Mouse (Mus musculus) megakaryocyte, embryonic 14.5 days (primary cell): ENCODE data around the gene Gm20662.

Experiments used
- FLI1 ChIP-seq: IDR thresholded peaks from 2 replicates; pipeline ENCODE4 v1.6.1; 2012; ENCODE audit warnings: low read length, inconsistent platforms, mixed read lengths
- GATA1 ChIP-seq: IDR thresholded peaks from 3 replicates; pipeline ENCODE4 v1.6.1; 2012; ENCODE audit warnings: mixed read lengths, low read length, inconsistent platforms, borderline replicate concordance

DNA sequence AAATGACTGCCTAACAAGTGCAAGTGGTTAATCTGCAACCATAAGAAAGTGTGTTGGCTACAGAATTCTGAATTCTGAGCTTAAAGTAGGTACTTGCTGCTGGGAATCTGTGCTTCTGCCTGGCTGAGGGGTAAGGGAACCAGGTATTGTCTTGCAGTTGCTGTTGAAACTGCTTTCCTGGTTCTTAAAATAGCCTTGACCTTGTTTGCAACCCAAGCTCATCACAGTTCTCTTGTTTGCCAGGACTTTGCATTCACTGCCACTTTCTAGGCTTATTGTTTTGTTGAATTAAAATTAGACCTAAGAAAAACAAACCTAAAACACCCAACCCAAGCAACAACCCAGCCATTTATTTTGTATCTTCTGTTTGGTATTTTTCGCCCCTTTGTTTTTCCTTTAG lies 24.6 kb downstream of the Gm20662 start:
- no peak for TF ChIP-seq GATA1
- TF ChIP-seq FLI1, result no peak
